Mouse (Mus musculus): ENCODE results near the gene Grpel1. TPM values are rescaled to one million over a fixed set of nuclear protein-coding genes. Genes with fewer than 3 reads are reported as not detected.

Gene Grpel1
- total and polyA plus RNA-seq, 3 experiments = 29.8 to 64.3 (median 52.1) TPM

DNA sequence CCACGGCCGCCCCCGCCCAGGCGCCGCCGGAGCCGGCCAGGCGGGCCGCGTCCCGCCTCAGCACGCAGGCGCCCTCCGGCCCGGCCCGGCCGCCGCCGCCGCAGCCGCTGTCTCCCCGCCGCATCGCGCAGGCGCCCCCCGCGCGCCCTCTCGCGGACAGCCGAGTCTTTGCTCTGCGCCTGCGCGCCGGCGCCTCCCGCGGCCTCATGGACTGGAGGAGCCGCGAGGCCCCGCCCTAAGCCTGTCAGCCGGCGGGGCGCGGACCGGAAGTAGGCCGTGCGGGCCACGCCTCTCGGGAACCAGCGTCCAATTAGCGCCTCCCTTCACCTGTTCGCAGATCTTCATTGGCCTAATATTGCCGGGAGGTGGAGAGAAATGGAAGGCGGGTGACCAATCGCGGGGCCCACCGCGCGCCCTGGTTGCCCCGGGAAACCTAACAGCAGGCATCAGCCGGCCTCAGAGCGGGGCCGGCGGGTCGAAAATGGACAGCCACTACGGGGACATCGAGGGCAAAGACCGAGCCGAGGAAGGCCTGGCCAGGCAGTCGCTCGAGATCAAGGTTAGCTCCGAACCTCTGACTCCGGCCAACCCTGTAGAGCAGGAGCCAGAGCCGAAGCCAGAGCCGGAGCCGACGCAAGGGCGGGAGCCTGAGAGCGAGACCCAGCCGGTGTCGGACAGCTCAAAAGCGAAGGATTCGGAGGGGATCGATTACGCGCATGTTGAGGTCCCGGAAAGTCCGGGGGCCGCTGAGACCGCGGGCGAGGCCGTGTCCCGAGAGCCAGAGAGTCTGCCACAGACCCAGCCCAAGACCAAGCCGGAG lies 19.6 kb downstream of the Grpel1 start, which contains the start of the genes Tada2b and Ccdc96:
Tada2b (minus strand) TSS at position 115 of the 820 bp plus-strand sequence.
Ccdc96 (plus strand) TSS at position 418 of the 820 bp plus-strand sequence.
- intact Hi-C loops (cut with DNase I) = loop anchor here (2.0 kb wide), 1 partner anchor 98 kb away; no protein-coding TSS in a partner anchor
- WGBS = 4% methylated on average over 97 of the region's 97 CpGs
- Histone ChIP-seq H3K4me3 (peak within 1 kb of the TSS; percentile 75), H3K27ac (peak within 1 kb of the TSS; percentile 86), H3K79me2 (replicated peaks; ENCODE audit: control insufficient read depth, insufficient read depth, low read length) (peaks cover 8% of the 10 kb centered on the region), H3K9ac (ENCODE audit: low read depth, low read length) (peak within 1 kb of the TSS; percentile 98), H3K4me1 (ENCODE audit: control insufficient read depth, insufficient read depth, low read length) (peaks cover 22% of the 10 kb centered on the region), H3K27me3 (ENCODE audit: control insufficient read depth, insufficient read depth, low read length) (no peaks in the 10 kb centered on the region), H3K36me3 (ENCODE audit: control insufficient read depth, insufficient read depth, low read length) (peaks cover 10% of the 10 kb centered on the region)
- TF ChIP-seq EP300 (IDR thresholded peaks at IDR 0.05; ENCODE audit: insufficient read depth, low read depth, low read length) (0 out of 2 replicates have a peak, but pooled peaks have one; percentile 25), CTCF (IDR thresholded peaks at IDR 0.05) (peak; percentile 71), POLR2A (IDR thresholded peaks at IDR 0.05; ENCODE audit: insufficient read depth, low read depth, low read length) (no peak)
- peak; percentile 98 to 100 for DNase-seq

DNA sequence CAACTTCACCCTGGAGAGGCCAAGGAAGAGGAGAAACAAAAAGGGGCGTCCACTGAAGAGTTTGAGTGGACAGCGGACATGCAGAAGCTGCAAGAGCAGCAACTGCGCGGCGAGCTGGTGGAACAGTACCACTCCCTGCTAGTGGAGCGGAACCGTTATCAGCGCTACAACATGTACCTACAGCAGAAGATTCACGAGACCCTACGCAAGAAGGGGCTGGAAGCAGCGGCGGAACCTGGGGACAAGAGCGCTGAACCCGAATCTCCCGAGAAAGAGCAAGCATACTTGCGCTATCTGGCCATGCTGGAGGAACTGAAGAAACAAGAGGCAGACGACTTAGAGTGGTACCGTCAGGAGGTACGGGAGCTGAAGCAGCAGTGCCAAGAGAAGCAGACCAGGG lies 20.5 kb downstream of the Grpel1 start:
- Histone ChIP-seq H3K27me3 (ENCODE audit: control insufficient read depth, insufficient read depth, low read length) (no peaks in the 10 kb centered on the region), H3K27ac (no peak overlapping the region), H3K4me3 (peak overlapping the region; percentile 51), H3K36me3 (ENCODE audit: control insufficient read depth, insufficient read depth, low read length) (peaks cover 9% of the 10 kb centered on the region), H3K4me1 (ENCODE audit: control insufficient read depth, insufficient read depth, low read length) (peaks cover 15% of the 10 kb centered on the region), H3K9ac (ENCODE audit: low read depth, low read length) (no peak overlapping the region), H3K79me2 (replicated peaks; ENCODE audit: control insufficient read depth, insufficient read depth, low read length) (peaks cover 7% of the 10 kb centered on the region)
- DNase-seq = no peak
- WGBS = 23% methylated on average over 19 of the region's 19 CpGs
- intact Hi-C loops (cut with DNase I) = loop anchor here (2.0 to 5.0 kb wide), 2 partner anchors 97 to 503 kb away; no protein-coding TSS in a partner anchor
- TF ChIP-seq EP300 (IDR thresholded peaks at IDR 0.05; ENCODE audit: insufficient read depth, low read depth, low read length) (no peak), POLR2A (IDR thresholded peaks at IDR 0.05; ENCODE audit: insufficient read depth, low read depth, low read length) (no peak), CTCF (IDR thresholded peaks at IDR 0.05) (no peak)

DNA sequence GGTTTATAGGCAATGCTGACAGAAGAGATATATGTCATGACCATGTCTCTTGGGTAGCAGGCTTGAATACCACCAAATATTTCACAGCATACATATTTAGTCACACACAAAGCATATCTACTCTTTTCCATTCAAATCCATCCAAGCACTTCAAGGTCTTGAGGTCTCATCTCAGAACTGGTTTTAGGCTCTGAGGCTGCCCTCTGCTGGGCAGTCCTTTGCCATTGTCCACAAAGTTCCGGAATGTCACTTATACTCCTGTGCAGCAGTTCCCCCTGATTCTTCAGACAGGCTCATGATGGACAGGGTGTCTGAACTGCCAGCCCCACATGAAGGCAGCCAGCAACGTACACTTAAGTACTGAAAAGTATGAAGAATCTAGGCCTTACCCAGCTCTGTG lies 24.4 kb downstream of the Grpel1 start:
- WGBS = 39% methylated on average over 2 of the region's 2 CpGs
- intact Hi-C loops (cut with DNase I) = loop anchor here (1.0 to 5.0 kb wide), 2 partner anchors 25 to 507 kb away; partner anchors contain the start of gene Grpel1
- Histone ChIP-seq H3K4me1 (ENCODE audit: control insufficient read depth, insufficient read depth, low read length) (peaks cover 3% of the 10 kb centered on the region), H3K36me3 (ENCODE audit: control insufficient read depth, insufficient read depth, low read length) (no peaks in the 10 kb centered on the region), H3K27ac (no peak overlapping the region), H3K9ac (ENCODE audit: low read depth, low read length) (no peak overlapping the region), H3K4me3 (no peak overlapping the region), H3K79me2 (replicated peaks; ENCODE audit: control insufficient read depth, insufficient read depth, low read length) (no peaks in the 10 kb centered on the region), H3K27me3 (ENCODE audit: control insufficient read depth, insufficient read depth, low read length) (no peaks in the 10 kb centered on the region)
- peak; percentile 77 for TF ChIP-seq CTCF (IDR thresholded peaks at IDR 0.05)
- 0 out of 2 replicates have a peak, but pooled peaks have one; percentile 52 for TF ChIP-seq EP300 (IDR thresholded peaks at IDR 0.05; ENCODE audit: insufficient read depth, low read depth, low read length)
- no peak for TF ChIP-seq POLR2A (IDR thresholded peaks at IDR 0.05; ENCODE audit: insufficient read depth, low read depth, low read length)
- peak; percentile 33 to 63 for DNase-seq

DNA sequence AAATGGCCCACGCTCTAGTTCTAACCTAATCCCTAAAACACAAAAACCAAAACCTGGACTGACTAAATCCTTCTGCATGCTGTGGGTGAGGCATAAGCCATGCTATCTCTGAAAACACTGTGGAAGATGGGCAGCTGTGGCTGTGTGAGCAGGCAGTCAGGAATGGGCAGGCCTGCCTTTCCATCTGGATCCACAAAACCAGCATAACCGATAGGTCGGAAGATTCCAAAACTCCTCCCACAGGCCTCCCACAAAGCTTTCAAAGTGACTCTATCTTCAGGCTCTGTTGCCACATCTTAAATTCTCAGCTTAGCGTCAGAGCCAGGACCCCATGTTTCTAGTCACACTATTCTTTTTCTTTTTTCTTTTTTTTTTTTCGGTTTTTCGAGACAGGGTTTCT lies 29.1 kb downstream of the Grpel1 start:
- WGBS = 86% methylated on average over 6 of the region's 6 CpGs
- H3K4me3 ChIP-seq = no peak overlapping the region
- no peak overlapping the region for H3K27ac ChIP-seq
- TF ChIP-seq EP300 (IDR thresholded peaks at IDR 0.05; ENCODE audit: insufficient read depth, low read depth, low read length) (no peak), POLR2A (IDR thresholded peaks at IDR 0.05; ENCODE audit: insufficient read depth, low read depth, low read length) (no peak), CTCF (IDR thresholded peaks at IDR 0.05) (no peak)
- H3K4me1 ChIP-seq (ENCODE audit: control insufficient read depth, insufficient read depth, low read length) = no peaks in the 10 kb centered on the region
- no peaks in the 10 kb centered on the region for H3K79me2 ChIP-seq (replicated peaks; ENCODE audit: control insufficient read depth, insufficient read depth, low read length)
- intact Hi-C loops (cut with DNase I) = no loop called here
- H3K36me3 ChIP-seq (ENCODE audit: control insufficient read depth, insufficient read depth, low read length) = no peaks in the 10 kb centered on the region
- H3K27me3 ChIP-seq (ENCODE audit: control insufficient read depth, insufficient read depth, low read length) = no peaks in the 10 kb centered on the region
- H3K9ac ChIP-seq (ENCODE audit: low read depth, low read length) = no peak overlapping the region
- no peak for DNase-seq

DNA sequence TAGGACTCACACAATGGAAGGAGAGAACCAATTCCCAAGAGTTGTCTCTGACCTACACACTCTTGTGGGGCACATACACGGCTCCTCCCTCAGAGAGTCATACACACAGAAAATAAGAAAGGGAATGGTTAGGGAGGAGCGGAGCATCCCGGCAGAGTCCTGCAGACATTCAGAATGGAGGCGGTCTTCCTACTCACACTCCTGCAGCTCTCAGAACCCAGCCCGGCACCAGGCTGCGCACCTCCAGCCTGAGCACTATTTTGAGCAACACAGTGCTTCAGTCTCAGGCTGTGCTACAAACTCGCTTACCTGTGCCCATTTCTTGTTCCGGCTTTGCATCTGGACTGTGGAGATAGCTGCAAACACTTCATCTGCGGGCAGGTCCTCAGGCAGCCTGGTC lies 29.9 kb downstream of the Grpel1 start:
- H3K36me3 ChIP-seq (ENCODE audit: control insufficient read depth, insufficient read depth, low read length) = no peaks in the 10 kb centered on the region
- intact Hi-C loops (cut with DNase I) = no loop called here

DNA sequence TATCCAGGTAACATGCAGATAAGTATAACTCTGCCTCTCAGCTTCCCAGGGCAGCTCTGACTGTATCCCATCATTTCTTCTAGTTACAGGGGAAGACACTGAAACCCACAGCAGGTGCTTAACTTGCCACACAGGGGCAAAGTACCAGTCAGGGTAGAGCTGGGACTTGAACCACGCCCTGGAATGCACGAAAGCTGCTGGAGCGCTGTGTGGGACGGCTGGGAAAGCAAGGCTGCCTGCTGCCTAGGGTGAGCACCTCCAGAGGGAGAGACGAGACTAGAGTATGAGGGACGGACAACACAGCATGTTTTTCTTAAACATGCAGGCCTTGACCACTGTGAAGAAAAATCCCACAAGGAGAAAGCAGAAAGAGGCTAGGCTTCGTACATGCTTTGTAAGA lies 40.4 kb downstream of the Grpel1 start:
- no peaks in the 10 kb centered on the region for H3K27me3 ChIP-seq (ENCODE audit: control insufficient read depth, insufficient read depth, low read length)
- no peak overlapping the region for H3K27ac ChIP-seq
- DNase-seq = no peak
- H3K4me3 ChIP-seq = no peak overlapping the region
- intact Hi-C loops (cut with DNase I) = no loop called here
- 88% methylated on average over 7 of the region's 7 CpGs for WGBS
- no peak for TF ChIP-seq EP300 (IDR thresholded peaks at IDR 0.05; ENCODE audit: insufficient read depth, low read depth, low read length)
- TF ChIP-seq POLR2A (IDR thresholded peaks at IDR 0.05; ENCODE audit: insufficient read depth, low read depth, low read length) = no peak
- TF ChIP-seq CTCF (IDR thresholded peaks at IDR 0.05) = no peak
- no peak overlapping the region for H3K9ac ChIP-seq (ENCODE audit: low read depth, low read length)
- H3K4me1 ChIP-seq (ENCODE audit: control insufficient read depth, insufficient read depth, low read length) = no peaks in the 10 kb centered on the region
- no peaks in the 10 kb centered on the region for H3K36me3 ChIP-seq (ENCODE audit: control insufficient read depth, insufficient read depth, low read length)
- H3K79me2 ChIP-seq (replicated peaks; ENCODE audit: control insufficient read depth, insufficient read depth, low read length) = no peaks in the 10 kb centered on the region

More for the DNA sequence above, 29.9 kb downstream of the Grpel1 start:
- no peak for DNase-seq
- no peaks in the 10 kb centered on the region for H3K79me2 ChIP-seq (replicated peaks; ENCODE audit: control insufficient read depth, insufficient read depth, low read length)
- no peaks in the 10 kb centered on the region for H3K4me1 ChIP-seq (ENCODE audit: control insufficient read depth, insufficient read depth, low read length)
- H3K9ac ChIP-seq (ENCODE audit: low read depth, low read length) = no peak overlapping the region
- TF ChIP-seq POLR2A (IDR thresholded peaks at IDR 0.05; ENCODE audit: insufficient read depth, low read depth, low read length) (no peak), CTCF (IDR thresholded peaks at IDR 0.05) (no peak), EP300 (IDR thresholded peaks at IDR 0.05; ENCODE audit: insufficient read depth, low read depth, low read length) (no peak)
- no peak overlapping the region for H3K27ac ChIP-seq
- no peaks in the 10 kb centered on the region for H3K27me3 ChIP-seq (ENCODE audit: control insufficient read depth, insufficient read depth, low read length)
- WGBS = 95% methylated on average over 9 of the region's 9 CpGs
- H3K4me3 ChIP-seq = no peak overlapping the region
